Mouse (Mus musculus): ENCODE results near the gene Nppa.

Nppa gene

DNA sequence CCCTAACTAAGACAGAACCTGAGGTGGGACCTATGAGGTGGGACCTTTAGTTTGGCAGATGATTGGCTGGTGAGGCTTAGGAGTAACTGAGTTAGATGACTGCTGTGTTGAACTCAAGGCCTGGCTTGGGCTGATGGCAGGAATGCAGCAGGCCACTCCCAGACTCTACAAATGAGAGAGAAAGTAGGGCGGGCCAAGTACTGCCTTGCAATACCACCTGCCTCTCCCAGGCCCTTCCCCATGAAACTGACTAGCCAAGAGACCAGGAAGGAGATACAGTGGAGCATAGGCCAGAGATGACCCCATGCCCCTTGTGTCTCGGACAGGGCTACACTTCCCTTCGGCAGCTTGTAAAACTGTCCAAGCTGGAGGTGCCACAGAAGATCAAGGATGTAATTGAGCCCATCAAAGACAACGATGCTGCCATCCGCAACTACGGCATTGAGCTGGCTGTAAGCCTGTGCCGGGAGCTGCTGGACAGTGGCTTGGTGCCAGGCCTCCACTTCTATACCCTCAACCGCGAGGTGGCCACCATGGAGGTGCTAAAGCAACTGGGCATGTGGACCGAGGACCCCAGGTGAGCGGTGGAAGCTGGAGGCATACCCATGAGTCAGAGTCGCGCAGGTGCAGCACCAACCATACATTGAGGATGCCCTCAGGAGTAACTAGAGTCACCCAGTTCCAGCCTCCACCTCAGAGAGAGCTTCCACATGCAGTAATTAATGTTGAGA is 50.7 kb downstream of the Nppa start:
- no peak for DNase-seq (ENCODE audit: low spot score)
